Mouse (Mus musculus) layer of hippocampus, adult 2 months (tissue): ENCODE results near the gene Ncoa3. TPM values are rescaled to one million over a fixed set of nuclear protein-coding genes. Genes with fewer than 3 reads are reported as not detected.

ENCODE experiments used
- DNase-seq, 2 experiments: peaks; one replicate each; pipeline ENCODE4 v3.0.0; 2022; ENCODE audit warnings: low spot score in 2 of 2
- H3K27ac ChIP-seq: fragments of 200-600 bp; 2 replicates; pipeline ENCODE4 v1.8.1; 2022
- H3K4me3 ChIP-seq: fragments of 200-600 bp; 2 replicates; pipeline ENCODE4 v1.8.1; 2022; ENCODE audit warnings: mild to moderate bottlenecking
- CTCF ChIP-seq: fragments of 200-600 bp; conservative IDR thresholded peaks from 2 replicates; pipeline ENCODE4 v1.8.1; 2022; ENCODE audit warnings: antibody characterized with exemption, mild to moderate bottlenecking, moderate library complexity
- total RNA-seq, 2 experiments: library from RNA; stranded (reverse); gene quantifications; 2 replicates each; pipeline ENCODE4 v1.2.3; 2021

Gene Ncoa3
- total RNA-seq, 2 experiments from 2014 or later = 27.8 to 37.7 TPM

GRCm38 (mm10) chr2:166066434-166066833 is 74.0 kb downstream of the Ncoa3 start:
- Histone ChIP-seq H3K27ac (no peak overlapping the region), H3K4me3 (no peak overlapping the region)
- no peak for DNase-seq
- no peak for TF ChIP-seq CTCF

GRCm38 (mm10) chr2:166068261-166068660 is 75.8 kb downstream of the Ncoa3 start:
- Histone ChIP-seq H3K27ac (no peak overlapping the region), H3K4me3 (no peak overlapping the region)
- DNase-seq = no peak
- TF ChIP-seq CTCF = no peak

GRCm38 (mm10) chr2:166069164-166069563 is 76.7 kb downstream of the Ncoa3 start:
- Histone ChIP-seq H3K27ac (no peak overlapping the region), H3K4me3 (no peak overlapping the region)
- no peak for TF ChIP-seq CTCF
- DNase-seq = no peak

- no peak for DNase-seq
- no peak overlapping the region for H3K4me3 ChIP-seq
- no peak overlapping the region for H3K27ac ChIP-seq
- TF ChIP-seq CTCF = no peak
Measured at GRCm38 (mm10) chr2:166069738-166070137, 77.3 kb downstream of the Ncoa3 start.

- DNase-seq = no peak
- no peak overlapping the region for H3K4me3 ChIP-seq
- no peak for TF ChIP-seq CTCF
- H3K27ac ChIP-seq = no peak overlapping the region
Measured at GRCm38 (mm10) chr2:166071481-166071880, 79.0 kb downstream of the Ncoa3 start.

GRCm38 (mm10) chr2:166071889-166072288 is 79.5 kb downstream of the Ncoa3 start:
- H3K4me3 ChIP-seq = no peak overlapping the region
- DNase-seq = no peak
- no peak overlapping the region for H3K27ac ChIP-seq
- no peak for TF ChIP-seq CTCF

GRCm38 (mm10) chr2:166073082-166073481 is 80.6 kb downstream of the Ncoa3 start:
- TF ChIP-seq CTCF = no peak
- H3K4me3 ChIP-seq = no peak overlapping the region
- H3K27ac ChIP-seq = no peak overlapping the region
- no peak for DNase-seq

- TF ChIP-seq CTCF = no peak
- Histone ChIP-seq H3K4me3 (no peak overlapping the region), H3K27ac (no peak overlapping the region)
- DNase-seq = no peak
Measured at GRCm38 (mm10) chr2:166074322-166074721, 81.9 kb downstream of the Ncoa3 start.

GRCm38 (mm10) chr2:166077371-166077770 is 84.9 kb downstream of the Ncoa3 start:
- no peak overlapping the region for H3K27ac ChIP-seq
- TF ChIP-seq CTCF = no peak

GRCm38 (mm10) chr2:166079231-166079630 is 86.8 kb downstream of the Ncoa3 start:
- no peak for TF ChIP-seq CTCF
- no peak for DNase-seq
- H3K4me3 ChIP-seq = no peak overlapping the region
- H3K27ac ChIP-seq = no peak overlapping the region

More at GRCm38 (mm10) chr2:166077371-166077770, 84.9 kb downstream of the Ncoa3 start:
- DNase-seq = no peak
- H3K4me3 ChIP-seq = no peak overlapping the region

GRCm38 (mm10) chr2:166079961-166080885 is 87.8 kb downstream of the Ncoa3 start:
- Histone ChIP-seq H3K4me3 (no peak overlapping the region), H3K27ac (no peak overlapping the region)
- DNase-seq = no peak
- no peak for TF ChIP-seq CTCF

- TF ChIP-seq CTCF = no peak
- no peak overlapping the region for H3K4me3 ChIP-seq
- H3K27ac ChIP-seq = no peak overlapping the region
- no peak for DNase-seq
Measured at GRCm38 (mm10) chr2:166080967-166081750, 88.7 kb downstream of the Ncoa3 start.

GRCm38 (mm10) chr2:166082193-166082592 is 89.8 kb downstream of the Ncoa3 start:
- peak; percentile 50 to 80 for DNase-seq
- no peak overlapping the region for H3K27ac ChIP-seq
- peak; percentile 80 for TF ChIP-seq CTCF
- no peak overlapping the region for H3K4me3 ChIP-seq
